Mouse (Mus musculus): ENCODE data around the gene Efcab12. TPM values are rescaled to one million over a fixed set of nuclear protein-coding genes. Genes with fewer than 3 reads are reported as not detected.

Efcab12 gene
- total RNA-seq, 2 experiments from 2014 or later = 3.6 to 4.5 TPM

GRCm38 (mm10) chr6:115761995-115762756, 76.0 kb downstream of the Efcab12 start, which contains the start of gene Tmem40:
TSS of gene Tmem40 (minus strand) at chr6:115762410.
- intact Hi-C loops (cut with DNase I) = no loop called here
- peak in 1 of 2 experiments; percentile 44 for DNase-seq (ENCODE audit: low spot score in 2 of 2)

- intact Hi-C loops (cut with DNase I) = no loop called here
These were observed 77.2 kb downstream of the Efcab12 start for GRCm38 (mm10) chr6:115760982-115761381.

More at GRCm38 (mm10) chr6:115760982-115761381, 77.2 kb downstream of the Efcab12 start:
- no peak for DNase-seq (ENCODE audit: low spot score in 2 of 2)

Small RNAs within 50 kb of the gene (microRNA-seq; reads per million reads assigned to microRNA genes)
- gene Mir7660 = 0 reads per million in 2 experiments

Other genes starting within 250 kb of the Efcab12 start
- not detected for gene Mkrn2os, start 245.8 kb downstream of the Efcab12 start, total RNA-seq (2021)
- gene Mkrn2, start 236.5 kb downstream of the Efcab12 start, total RNA-seq (2021) = 10 to 100 TPM; 33.2 to 36.7 TPM
- 100 to 1,000 TPM in 1 of 2 experiments, 10 to 100 TPM in 1; 83.1 to 109 TPM for gene Raf1, start 161.8 kb downstream of the Efcab12 start, total RNA-seq (2021)
- 1 to 10 TPM; 2.3 to 3.0 TPM for gene Tmem40, start 76.0 kb downstream of the Efcab12 start, total RNA-seq (2021)
- gene Cand2, start 63.9 kb downstream of the Efcab12 start, total RNA-seq (2021) = 1 to 10 TPM; 2.0 to 2.2 TPM
- gene Rpl32, start 29.7 kb downstream of the Efcab12 start, total RNA-seq (2021) = 100 to 1,000 TPM; 443 to 458 TPM
- 1 to 10 TPM; 8.1 to 9.1 TPM for gene Mbd4, start 15.0 kb upstream of the Efcab12 start, total RNA-seq (2021)
- 10 to 100 TPM; 30.0 to 30.9 TPM for gene Ift122, start 15.1 kb upstream of the Efcab12 start, total RNA-seq (2021)
- gene Rho, start 93.3 kb upstream of the Efcab12 start, total RNA-seq (2021) = under 1 TPM in 1 of 2 experiments, not detected in 1; 0.25 TPM
- gene H1foo, start 106.5 kb upstream of the Efcab12 start, total RNA-seq (2021) = not detected
- 100 to 1,000 TPM; 111 to 124 TPM for gene Plxnd1, start 156.6 kb upstream of the Efcab12 start, total RNA-seq (2021)